Mouse (Mus musculus) E14TG2a.4 (cell line): ENCODE results near the gene Vmn1r54.
"Not testable (repeated sequence)": the region's sequence is repeated elsewhere in the genome, so short reads cannot be mapped to it uniquely, and the experiment has no call there.

ENCODE experiments used
- H3K27me3 ChIP-seq: 2 replicates; pipeline ENCODE4 v1.6.1; 2014; ENCODE audit warnings: low read length, control low read depth; ENCODE audit not compliant: insufficient read depth
- H3K36me3 ChIP-seq: 2 replicates; pipeline ENCODE4 v1.6.1; 2014; ENCODE audit warnings: low read length, control low read depth; ENCODE audit not compliant: insufficient read depth
- H3K4me1 ChIP-seq: replicated peaks from 2 replicates; pipeline ENCODE4 v1.6.1; 2014; ENCODE audit warnings: low read depth, low read length, control low read depth
- H3K4me3 ChIP-seq: replicated peaks from 2 replicates; pipeline ENCODE4 v1.5.1; 2014; ENCODE audit warnings: mild to moderate bottlenecking, low read length
- H3K9me3 ChIP-seq: 2 replicates; pipeline ENCODE4 v1.6.1; 2014; ENCODE audit warnings: low read length, control low read depth
- CTCF ChIP-seq: conservative IDR thresholded peaks from 2 replicates; pipeline ENCODE4 v1.5.1; 2014; ENCODE audit warnings: low read length
- NANOG ChIP-seq: IDR thresholded peaks from 2 replicates; pipeline ENCODE4 v1.6.1; 2014; ENCODE audit warnings: borderline replicate concordance, low read length, mixed read lengths
- POU5F1 ChIP-seq: IDR thresholded peaks from 2 replicates; pipeline ENCODE4 v1.6.1; 2014; ENCODE audit warnings: low read length, borderline replicate concordance

The Vmn1r54 gene

DNA sequence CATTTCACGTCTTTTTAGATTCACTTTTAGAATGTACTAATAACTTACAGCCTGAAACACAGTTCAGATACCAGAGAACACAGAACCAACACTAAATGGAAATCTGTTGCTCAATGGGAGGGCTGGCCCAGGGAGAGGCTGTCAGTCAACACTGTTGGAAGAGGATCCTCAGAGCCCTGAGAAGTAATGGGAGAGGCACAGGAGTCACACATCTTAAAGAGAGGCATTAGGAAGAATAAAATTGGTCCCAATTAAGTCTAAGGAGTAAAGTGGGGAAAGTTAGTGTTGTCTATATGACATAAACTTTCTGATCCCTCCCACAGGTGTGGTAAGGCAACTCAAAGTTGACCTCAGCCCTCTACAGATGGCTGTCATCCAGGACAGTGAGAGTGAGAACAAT, at the start of gene Vmn1r54:
Vmn1r54 (plus strand) TSS at position 301 of the 400 bp plus-strand sequence.
- Histone ChIP-seq H3K36me3 (no peaks in the 10 kb centered on the region), H3K27me3 (peaks cover 14% of the 10 kb centered on the region), H3K4me1 (no peaks in the 10 kb centered on the region), H3K4me3 (no peak within 1 kb of the TSS), H3K9me3 (no peaks in the 10 kb centered on the region)
- no peak for TF ChIP-seq POU5F1
- TF ChIP-seq NANOG, result no peak
- TF ChIP-seq CTCF, result no peak

- H3K4me1 ChIP-seq, H3K36me3 ChIP-seq, H3K27me3 ChIP-seq, H3K4me3 ChIP-seq, H3K9me3 ChIP-seq: not testable (repeated sequence)
Observed at GRCm38 (mm10) chr6:90202493-90202892, 43.6 kb upstream of the Vmn1r54 start, which contains the start of gene V1ra8. Gene V1ra8 (plus strand): TSS chr6:90202793.

- H3K36me3 ChIP-seq, result no peaks in the 10 kb centered on the region
- H3K9me3 ChIP-seq, result peaks cover 31% of the 10 kb centered on the region
- H3K4me3 ChIP-seq, result no peak within 1 kb of the TSS
- H3K4me1 ChIP-seq, result no peaks in the 10 kb centered on the region
- H3K27me3 ChIP-seq, result no peaks in the 10 kb centered on the region
- no peak for TF ChIP-seq POU5F1
- no peak for TF ChIP-seq CTCF
- no peak for TF ChIP-seq NANOG
Observed at GRCm38 (mm10) chr6:90224338-90224737, 21.8 kb upstream of the Vmn1r54 start, which contains the start of gene Vmn1r53. Gene Vmn1r53 (minus strand): TSS chr6:90224438.

DNA sequence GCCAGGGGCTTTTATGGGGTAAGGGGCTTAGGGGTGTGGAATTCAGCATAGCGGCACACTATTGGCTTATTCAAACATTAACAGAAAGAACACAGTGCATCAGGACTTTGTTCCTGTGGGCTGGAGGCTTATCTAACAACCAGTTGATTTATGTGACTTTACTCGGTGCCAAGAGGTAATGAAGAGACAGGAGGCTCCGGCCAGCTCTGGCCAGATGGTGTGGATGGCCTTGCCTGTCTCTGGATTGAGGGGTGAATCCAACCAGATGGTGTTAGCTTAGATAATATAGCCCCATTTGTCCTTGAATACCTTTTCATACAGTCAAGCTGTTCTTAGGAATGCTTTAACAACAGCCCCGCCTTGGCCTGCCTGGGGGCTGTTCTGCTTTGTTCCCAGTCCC, 14.0 kb upstream of the Vmn1r54 start:
- not testable (repeated sequence) for H3K36me3 ChIP-seq
- peaks cover 17% of the 10 kb centered on the region for H3K4me1 ChIP-seq
- peaks cover 27% of the 10 kb centered on the region for H3K27me3 ChIP-seq
- peak overlapping the region; percentile 73 for H3K4me3 ChIP-seq
- H3K9me3 ChIP-seq, result peaks cover 33% of the 10 kb centered on the region

DNA sequence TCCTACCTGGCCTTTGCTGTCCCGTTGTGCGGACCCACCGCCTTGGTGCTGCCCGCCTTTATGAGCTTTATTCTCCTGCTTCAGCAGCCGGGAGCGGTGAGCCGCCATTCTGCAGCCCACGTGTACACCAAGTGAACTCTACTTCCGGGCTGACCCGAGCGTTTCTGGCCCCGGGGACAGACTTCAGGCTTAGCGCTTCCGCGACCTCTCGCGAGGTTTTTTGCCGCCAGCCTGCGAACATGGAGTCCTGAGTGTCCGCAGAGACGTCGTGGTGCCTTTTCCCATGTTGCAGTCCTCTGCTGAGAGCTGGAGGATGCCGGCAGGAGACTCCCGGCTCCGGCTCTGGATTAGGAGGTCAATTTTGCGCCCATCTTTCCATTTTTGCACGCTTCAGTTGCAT, 13.4 kb upstream of the Vmn1r54 start:
- Histone ChIP-seq H3K4me3 (peak overlapping the region; percentile 73), H3K4me1 (peaks cover 17% of the 10 kb centered on the region), H3K27me3 (peaks cover 27% of the 10 kb centered on the region), H3K9me3 (peaks cover 28% of the 10 kb centered on the region), H3K36me3 (no peaks in the 10 kb centered on the region)
- TF ChIP-seq CTCF, result no peak
- TF ChIP-seq POU5F1, result no peak
- no peak for TF ChIP-seq NANOG

DNA sequence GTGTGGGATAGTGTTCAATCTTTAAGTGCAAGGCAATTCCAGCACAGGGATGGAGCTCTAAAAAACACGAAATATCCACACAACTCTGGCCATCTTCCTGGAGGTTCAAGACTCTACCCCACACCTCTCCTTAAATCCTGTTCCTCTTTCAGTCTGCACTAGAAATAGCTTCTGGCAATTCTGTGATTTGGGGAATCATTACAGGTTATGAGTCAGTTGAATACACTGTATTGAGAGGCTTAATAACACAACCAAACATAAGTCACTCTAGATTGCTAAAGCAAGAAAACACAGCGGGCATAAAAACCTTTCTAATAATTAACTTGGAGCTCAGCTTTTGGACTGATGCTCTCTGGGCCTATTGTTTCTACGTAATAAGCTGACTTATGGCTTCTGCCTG, 2.1 kb upstream of the Vmn1r54 start:
- Histone ChIP-seq H3K9me3 (peaks cover 5% of the 10 kb centered on the region; the same call in 1 of the 2 replicates), H3K27me3 (peaks cover 11% of the 10 kb centered on the region; the same call in 1 of the 2 replicates), H3K4me1 (no peaks in the 10 kb centered on the region), H3K4me3 (no peak overlapping the region), H3K36me3 (no peaks in the 10 kb centered on the region)
- TF ChIP-seq POU5F1 (no peak), CTCF (no peak), NANOG (no peak)

DNA sequence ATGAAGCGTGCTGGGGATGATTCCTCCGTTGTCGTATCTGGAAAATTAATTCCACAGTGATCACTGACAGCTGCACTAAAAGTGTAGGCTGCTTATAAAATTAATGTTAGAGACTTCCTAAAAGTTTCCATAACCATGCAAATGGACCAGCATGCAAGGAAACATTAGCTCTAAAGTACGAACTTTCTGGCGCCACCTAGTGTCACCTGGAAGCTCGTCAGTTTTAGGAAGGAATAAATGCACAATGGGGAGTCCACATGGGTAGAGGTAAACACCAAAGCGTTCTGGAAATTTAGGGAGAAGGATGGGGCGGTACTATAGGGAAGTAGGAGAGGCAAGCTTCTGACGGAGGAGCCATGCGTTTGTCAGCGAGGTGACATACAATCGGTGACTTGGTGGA, 42.2 kb downstream of the Vmn1r54 start:
- Histone ChIP-seq H3K4me3 (no peak overlapping the region), H3K9me3 (peaks cover 41% of the 10 kb centered on the region), H3K27me3 (no peaks in the 10 kb centered on the region), H3K4me1 (no peaks in the 10 kb centered on the region), H3K36me3 (no peaks in the 10 kb centered on the region)
- TF ChIP-seq CTCF (peak; percentile 50), POU5F1 (no peak)

GRCm38 (mm10) chr6:90300919-90301318, 54.8 kb downstream of the Vmn1r54 start, which contains the start of gene BC048671:
Gene BC048671 (plus strand): TSS chr6:90301219.
- Histone ChIP-seq H3K4me1 (no peaks in the 10 kb centered on the region), H3K9me3 (peaks cover 17% of the 10 kb centered on the region), H3K36me3 (no peaks in the 10 kb centered on the region), H3K4me3 (no peak within 1 kb of the TSS), H3K27me3 (peaks cover 22% of the 10 kb centered on the region)
- TF ChIP-seq POU5F1 (no peak), NANOG (no peak), CTCF (no peak)

DNA sequence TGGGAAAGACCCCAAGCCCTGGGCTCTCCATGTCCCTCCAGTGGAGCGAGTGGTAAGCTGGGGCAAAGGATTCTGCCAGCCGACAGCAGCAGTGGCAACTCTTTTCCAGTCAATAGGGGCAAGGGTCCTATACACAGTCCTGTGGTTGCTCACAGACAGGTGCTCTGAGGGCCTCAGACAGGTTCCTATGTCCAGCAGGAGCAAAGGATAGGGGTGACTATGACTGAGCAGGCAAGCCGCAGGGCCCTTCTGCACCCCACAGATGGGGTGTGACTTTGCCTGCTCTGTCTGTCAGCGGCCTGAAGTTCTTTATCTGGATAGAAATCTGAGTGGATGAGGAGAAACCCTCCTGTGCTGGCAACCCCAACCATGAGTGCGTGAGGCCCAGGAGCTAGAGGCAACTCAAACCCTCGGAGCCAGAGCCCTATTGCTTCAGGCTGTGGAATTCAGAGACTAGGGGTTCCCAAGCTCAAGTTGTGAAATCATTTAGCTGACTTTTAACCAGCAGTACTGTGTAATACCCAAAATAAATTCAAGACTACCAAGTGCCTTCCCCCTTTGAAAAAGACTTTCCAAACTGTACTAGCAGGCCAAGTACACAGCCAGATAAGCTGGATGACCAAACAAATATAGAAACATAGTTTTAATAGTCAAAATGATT, 60.3 kb downstream of the Vmn1r54 start:
- H3K4me1 ChIP-seq, result no peaks in the 10 kb centered on the region
- H3K27me3 ChIP-seq, result peaks cover 64% of the 10 kb centered on the region
- no peaks in the 10 kb centered on the region for H3K36me3 ChIP-seq
- peaks cover 27% of the 10 kb centered on the region for H3K9me3 ChIP-seq
- TF ChIP-seq NANOG (no peak), POU5F1 (no peak), CTCF (no peak)
- H3K4me3 ChIP-seq, result no peak overlapping the region
